Mouse (Mus musculus): ENCODE measurements at regions not wholly inside any gene's neighbourhood (a gene's known extent, or its start where the extent isn't known, plus 50 kb on each side); places are given as distances from the start of the nearest gene placed in this dataset.

DNA sequence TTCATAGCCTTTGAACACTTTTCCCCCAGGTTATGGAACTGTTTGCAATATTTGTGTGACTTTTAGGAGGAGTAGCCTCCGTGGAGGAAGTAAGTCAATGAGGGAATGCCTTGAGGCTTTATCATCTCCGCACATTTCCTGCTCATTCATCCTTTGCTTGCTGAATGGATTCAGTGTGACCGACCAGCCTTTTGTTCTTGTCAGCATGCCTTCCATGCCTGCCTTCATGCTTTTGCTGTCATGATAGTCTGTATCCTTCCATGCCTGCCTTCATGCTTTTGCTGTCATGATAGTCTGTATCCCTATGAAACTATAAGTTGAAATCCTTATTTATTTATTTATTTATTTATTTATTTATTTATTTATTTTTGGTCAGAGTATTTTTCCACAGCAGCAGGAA, 87.8 kb upstream of the Rorb start:
- no peaks in the 10 kb centered on the region for H3K36me3 ChIP-seq (ENCODE audit: control insufficient read depth, insufficient read depth, low read length)
- no peak overlapping the region for H3K9ac ChIP-seq (ENCODE audit: low read length)
- WGBS: 45% methylated on average over 3 of the region's 3 CpGs
- H3K27me3 ChIP-seq (ENCODE audit: control insufficient read depth, insufficient read depth, low read length): no peaks in the 10 kb centered on the region
- no peaks in the 10 kb centered on the region for H3K4me1 ChIP-seq (replicated peaks; ENCODE audit: control insufficient read depth, insufficient read depth)
- no peaks in the 10 kb centered on the region for H3K9me3 ChIP-seq (ENCODE audit: control insufficient read depth, low read length)
- H3K4me3 ChIP-seq (ENCODE audit: low read depth, low read length): no peak overlapping the region
- TF ChIP-seq CTCF (IDR thresholded peaks at IDR 0.05; ENCODE audit: low read depth) (no peak), EP300 (optimal IDR thresholded peaks at IDR 0.05) (no peak)
- H3K4me2 ChIP-seq (replicated peaks; ENCODE audit: low read depth): no peak overlapping the region
- ATAC-seq (ENCODE audit: low FRiP score, low TSS enrichment) (no peak), DNase-seq (ENCODE audit: low spot score) (no peak)
- H3K27ac ChIP-seq (replicated peaks): no peak overlapping the region

DNA sequence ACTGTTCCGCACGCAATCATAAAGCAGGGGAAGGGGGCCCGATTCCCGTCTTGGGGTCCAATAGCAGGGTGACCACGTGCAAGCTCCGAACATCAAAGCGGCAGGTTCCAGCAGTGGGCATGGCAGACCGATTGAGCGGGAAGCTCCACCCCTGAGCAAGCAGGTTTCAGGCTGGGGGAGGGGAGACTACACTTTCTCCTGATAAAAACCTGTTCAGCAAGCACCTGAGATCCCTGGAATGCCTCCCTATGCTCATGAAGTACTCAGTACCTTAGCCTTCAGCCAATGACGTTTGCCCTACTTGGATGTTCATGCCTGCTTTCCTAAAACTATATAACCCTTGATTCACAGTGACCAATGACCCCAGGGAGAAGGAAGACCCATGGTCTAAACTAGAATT, 83.7 kb upstream of the Rorb start:
- Histone ChIP-seq H3K4me1 (replicated peaks; ENCODE audit: control insufficient read depth, insufficient read depth) (no peaks in the 10 kb centered on the region), H3K9ac (ENCODE audit: low read length) (no peak overlapping the region), H3K4me3 (ENCODE audit: low read depth, low read length) (no peak overlapping the region), H3K27me3 (ENCODE audit: control insufficient read depth, insufficient read depth, low read length) (no peaks in the 10 kb centered on the region), H3K4me2 (replicated peaks; ENCODE audit: low read depth) (no peak overlapping the region), H3K27ac (replicated peaks) (no peak overlapping the region), H3K9me3 (ENCODE audit: control insufficient read depth, low read length) (no peaks in the 10 kb centered on the region), H3K36me3 (ENCODE audit: control insufficient read depth, insufficient read depth, low read length) (no peaks in the 10 kb centered on the region)
- ATAC-seq (ENCODE audit: low FRiP score, low TSS enrichment) (peak; percentile 84), DNase-seq (ENCODE audit: low spot score) (peak; percentile 56)
- 25% methylated on average over 10 of the region's 10 CpGs for whole genome bisulfite sequencing
- TF ChIP-seq EP300 (optimal IDR thresholded peaks at IDR 0.05) (no peak), CTCF (IDR thresholded peaks at IDR 0.05; ENCODE audit: low read depth) (no peak)

DNA sequence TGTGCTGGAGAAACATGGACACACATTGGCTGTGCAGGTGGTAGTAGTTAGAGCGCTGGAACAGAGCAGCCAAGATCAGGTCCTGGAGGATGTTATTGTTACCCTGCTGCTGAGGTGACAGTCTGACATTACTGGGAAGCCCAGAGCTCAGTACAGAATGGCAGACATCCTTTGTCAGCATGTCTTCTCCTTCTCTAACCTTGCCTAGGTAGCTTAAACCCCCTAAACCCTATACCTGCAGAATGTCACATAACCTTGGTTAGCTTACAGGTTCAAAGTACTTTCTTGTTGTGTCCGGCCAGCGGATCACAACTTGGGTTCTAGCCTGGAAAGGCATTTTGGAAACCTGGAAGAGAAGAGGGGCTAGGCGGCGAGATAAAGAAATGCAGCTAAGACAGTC, 83.3 kb upstream of the Rorb start:
- no peak overlapping the region for H3K4me2 ChIP-seq (replicated peaks; ENCODE audit: low read depth)
- no peaks in the 10 kb centered on the region for H3K36me3 ChIP-seq (ENCODE audit: control insufficient read depth, insufficient read depth, low read length)
- no peak overlapping the region for H3K4me3 ChIP-seq (ENCODE audit: low read depth, low read length)
- H3K4me1 ChIP-seq (replicated peaks; ENCODE audit: control insufficient read depth, insufficient read depth): no peaks in the 10 kb centered on the region
- no peak overlapping the region for H3K9ac ChIP-seq (ENCODE audit: low read length)
- 54% methylated on average over 5 of the region's 5 CpGs for WGBS
- TF ChIP-seq CTCF (IDR thresholded peaks at IDR 0.05; ENCODE audit: low read depth) (no peak), EP300 (optimal IDR thresholded peaks at IDR 0.05) (no peak)
- DNase-seq (ENCODE audit: low spot score): no peak
- no peaks in the 10 kb centered on the region for H3K9me3 ChIP-seq (ENCODE audit: control insufficient read depth, low read length)
- H3K27ac ChIP-seq (replicated peaks): no peak overlapping the region
- H3K27me3 ChIP-seq (ENCODE audit: control insufficient read depth, insufficient read depth, low read length): no peaks in the 10 kb centered on the region
- ATAC-seq (ENCODE audit: low FRiP score, low TSS enrichment): no peak

DNA sequence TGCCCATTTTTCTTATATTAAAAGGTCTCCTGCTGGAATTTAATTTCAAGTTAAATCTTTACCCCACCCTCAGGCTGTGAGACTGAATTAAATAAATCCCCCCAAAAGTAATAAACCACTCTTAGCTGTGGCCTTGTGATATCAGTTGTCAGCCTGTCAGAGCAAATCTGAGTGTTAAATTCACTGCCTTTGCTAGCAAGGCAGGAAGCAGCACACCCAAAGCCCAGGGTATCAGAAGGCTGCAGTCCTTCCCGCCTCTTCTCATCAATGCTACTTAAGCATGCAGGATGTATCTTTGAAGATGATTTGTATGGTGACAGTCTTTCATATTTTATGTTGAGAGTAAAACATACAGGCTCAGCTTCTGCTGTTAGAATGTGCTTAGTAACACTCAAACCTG, 61.8 kb upstream of the Rorb start:
- DNase-seq (ENCODE audit: low spot score) (no peak), ATAC-seq (ENCODE audit: low FRiP score, low TSS enrichment) (no peak)
- 73% methylated on average over 1 of the region's 1 CpGs for WGBS
- H3K4me2 ChIP-seq (replicated peaks; ENCODE audit: low read depth): no peak overlapping the region
- H3K9ac ChIP-seq (ENCODE audit: low read length): no peak overlapping the region
- H3K27me3 ChIP-seq (ENCODE audit: control insufficient read depth, insufficient read depth, low read length): no peaks in the 10 kb centered on the region
- H3K27ac ChIP-seq (replicated peaks): no peak overlapping the region
- no peaks in the 10 kb centered on the region for H3K4me1 ChIP-seq (replicated peaks; ENCODE audit: control insufficient read depth, insufficient read depth)
- TF ChIP-seq EP300 (optimal IDR thresholded peaks at IDR 0.05): no peak
- TF ChIP-seq CTCF (IDR thresholded peaks at IDR 0.05; ENCODE audit: low read depth): no peak
- H3K9me3 ChIP-seq (ENCODE audit: control insufficient read depth, low read length): no peaks in the 10 kb centered on the region
- H3K36me3 ChIP-seq (ENCODE audit: control insufficient read depth, insufficient read depth, low read length): no peaks in the 10 kb centered on the region
- no peak overlapping the region for H3K4me3 ChIP-seq (ENCODE audit: low read depth, low read length)

DNA sequence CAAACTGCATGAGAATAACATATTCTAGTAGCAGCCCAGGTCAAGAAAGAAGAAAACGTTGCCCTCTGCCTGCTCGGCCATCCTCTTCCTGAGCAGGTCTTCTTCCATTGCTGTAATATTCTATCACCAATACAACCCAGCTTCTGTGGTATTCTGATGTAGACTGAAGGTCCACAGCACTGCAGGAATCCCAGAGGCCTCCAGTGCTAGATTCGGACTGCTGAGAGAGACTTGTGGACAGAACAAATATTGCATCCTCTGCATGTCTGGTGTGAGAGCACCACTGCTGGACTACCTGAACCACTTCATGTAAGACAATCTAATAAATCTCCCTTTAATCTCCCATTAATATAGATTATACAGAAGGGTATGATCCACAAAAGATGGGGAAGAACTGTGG, 59.8 kb upstream of the Rorb start:
- no peak overlapping the region for H3K27ac ChIP-seq (replicated peaks)
- WGBS: 77% methylated on average over 3 of the region's 3 CpGs
- no peaks in the 10 kb centered on the region for H3K36me3 ChIP-seq (ENCODE audit: control insufficient read depth, insufficient read depth, low read length)
- no peak overlapping the region for H3K9ac ChIP-seq (ENCODE audit: low read length)
- no peaks in the 10 kb centered on the region for H3K9me3 ChIP-seq (ENCODE audit: control insufficient read depth, low read length)
- no peaks in the 10 kb centered on the region for H3K4me1 ChIP-seq (replicated peaks; ENCODE audit: control insufficient read depth, insufficient read depth)
- no peaks in the 10 kb centered on the region for H3K27me3 ChIP-seq (ENCODE audit: control insufficient read depth, insufficient read depth, low read length)
- DNase-seq (ENCODE audit: low spot score) (no peak), ATAC-seq (ENCODE audit: low FRiP score, low TSS enrichment) (no peak)
- no peak overlapping the region for H3K4me2 ChIP-seq (replicated peaks; ENCODE audit: low read depth)
- TF ChIP-seq CTCF (IDR thresholded peaks at IDR 0.05; ENCODE audit: low read depth): no peak
- no peak for TF ChIP-seq EP300 (optimal IDR thresholded peaks at IDR 0.05)
- H3K4me3 ChIP-seq (ENCODE audit: low read depth, low read length): no peak overlapping the region
